Mouse (Mus musculus) limb, embryonic 14.5 days (tissue): ENCODE results near the gene Akr1c14. TPM values are rescaled to one million over a fixed set of nuclear protein-coding genes. Genes with fewer than 3 reads are reported as not detected.
"Not testable (repeated sequence)": the region's sequence is repeated elsewhere in the genome, so short reads cannot be mapped to it uniquely, and the experiment has no call there.

Experiments used
- ATAC-seq: fragments of 200-750 bp; cut with Nextera tagmentation; 2 replicates; pipeline ENCODE4 v1.8.0; 2017; ENCODE audit warnings: low read depth, moderate number of reproducible peaks, moderate TSS enrichment; ENCODE audit not compliant: low FRiP score
- DNase-seq: peaks from one replicate; pipeline ENCODE4 v3.0.0-alpha.2; 2015; ENCODE audit warnings: low spot score
- H3K27ac ChIP-seq: fragments of 300-500 bp; sonication (generic); replicated peaks from 2 replicates; pipeline ENCODE4 v1.5.1; 2014; ENCODE audit warnings: low read depth, mild to moderate bottlenecking, low read length, moderate library complexity, mixed read lengths
- H3K27me3 ChIP-seq: fragments of 300-500 bp; sonication (generic); 2 replicates; pipeline ENCODE4 v1.6.1; 2014; ENCODE audit warnings: low read length, mixed read lengths; ENCODE audit not compliant: control insufficient read depth, insufficient read depth
- H3K36me3 ChIP-seq: fragments of 300-500 bp; sonication (generic); 2 replicates; pipeline ENCODE4 v1.6.1; 2014; ENCODE audit warnings: mild to moderate bottlenecking, low read length, moderate library complexity, mixed read lengths; ENCODE audit not compliant: control insufficient read depth, insufficient read depth
- H3K4me1 ChIP-seq: fragments of 300-500 bp; sonication (generic); 2 replicates; pipeline ENCODE4 v1.6.1; 2014; ENCODE audit warnings: antibody characterized with exemption, low read length, mixed read lengths; ENCODE audit not compliant: control insufficient read depth, insufficient read depth
- H3K4me2 ChIP-seq: fragments of 300-500 bp; sonication (generic); replicated peaks from 2 replicates; pipeline ENCODE4 v1.6.1; 2014; ENCODE audit warnings: low read depth, mild to moderate bottlenecking, low read length, moderate library complexity; ENCODE audit not compliant: severe bottlenecking
- H3K4me3 ChIP-seq: fragments of 300-500 bp; sonication (generic); replicated peaks from 2 replicates; pipeline ENCODE4 v1.5.1; 2014; ENCODE audit warnings: low read length
- H3K9ac ChIP-seq: fragments of 300-500 bp; sonication (generic); 2 replicates; pipeline ENCODE4 v1.6.1; 2014; ENCODE audit warnings: mild to moderate bottlenecking, low read depth, low read length, moderate library complexity; ENCODE audit not compliant: severe bottlenecking
- H3K9me3 ChIP-seq: fragments of 300-500 bp; sonication (generic); 2 replicates; pipeline ENCODE4 v1.6.1; 2016; ENCODE audit warnings: low read length; ENCODE audit not compliant: control insufficient read depth
- POLR2A ChIP-seq: fragments of 200-500 bp; IDR thresholded peaks from 2 replicates; pipeline ENCODE4 v1.8.0; 2012; ENCODE audit warnings: inconsistent platforms, mild to moderate bottlenecking, moderate library complexity, borderline replicate concordance; ENCODE audit not compliant: insufficient read depth, insufficient read length; ENCODE audit errors: extremely low read depth
- WGBS: fragments of 180-500 bp; shearing (Covaris S2); extraction: QIAGEN DNeasy Blood & Tissue Kit; methylation state at CpG from one replicate; pipeline ENCODE4 v1.1.7; 2014; 5-methylcytosine and 5-hydroxymethylcytosine counted together
- polyA plus RNA-seq, 2 experiments: library from polyadenylated mRNA; depleted of rRNA in 1 of 2; stranded (reverse) in 1 of 2; unstranded in 1 of 2; fragments of >200 nt; fragmentation: Nextera tagmentation in 1 of 2; extraction: Ambion mirVana in 1 of 2; gene quantifications; 2 replicates each; pipeline versions ENCODE4 v1.2.1 to v1.2.3; 2012 to 2014

Akr1c14 gene
- polyA plus RNA-seq, 2 experiments = 1.2 TPM

- 80% methylated on average over 2 of the region's 2 CpGs for WGBS
- no peak overlapping the region for H3K4me2 ChIP-seq
- no peaks in the 10 kb centered on the region for H3K4me1 ChIP-seq
- no peaks in the 10 kb centered on the region for H3K36me3 ChIP-seq
- H3K9me3 ChIP-seq = no peaks in the 10 kb centered on the region
- no peak overlapping the region for H3K4me3 ChIP-seq
- no peaks in the 10 kb centered on the region for H3K27me3 ChIP-seq
- no peak for ATAC-seq
- H3K27ac ChIP-seq = no peak overlapping the region
- DNase-seq = no peak
- TF ChIP-seq POLR2A = no peak
- H3K9ac ChIP-seq = no peak overlapping the region
Measured at GRCm38 (mm10) chr13:4056211-4056610, 7.4 kb downstream of the Akr1c14 start.

GRCm38 (mm10) chr13:4058239-4058638 is 9.4 kb downstream of the Akr1c14 start:
- DNase-seq, H3K27ac ChIP-seq, H3K4me1 ChIP-seq, H3K27me3 ChIP-seq, H3K4me2 ChIP-seq, H3K4me3 ChIP-seq, H3K9ac ChIP-seq, H3K36me3 ChIP-seq, ATAC-seq, H3K9me3 ChIP-seq: not testable (repeated sequence)
- 68% methylated on average over 2 of the region's 2 CpGs for WGBS

GRCm38 (mm10) chr13:4059363-4059762 is 10.6 kb downstream of the Akr1c14 start:
- peak; percentile 48 for DNase-seq
- 52% methylated on average over 5 of the region's 5 CpGs for WGBS

GRCm38 (mm10) chr13:4060214-4060730 is 11.5 kb downstream of the Akr1c14 start:
- Histone ChIP-seq H3K27me3 (no peaks in the 10 kb centered on the region), H3K9ac (no peak overlapping the region), H3K4me1 (no peaks in the 10 kb centered on the region), H3K27ac (no peak overlapping the region), H3K4me2 (no peak overlapping the region), H3K36me3 (no peaks in the 10 kb centered on the region), H3K9me3 (no peaks in the 10 kb centered on the region), H3K4me3 (no peak overlapping the region)
- DNase-seq (no peak), ATAC-seq (no peak)
- 66% methylated on average over 3 of the region's 3 CpGs for WGBS
- TF ChIP-seq POLR2A = no peak

More at GRCm38 (mm10) chr13:4059363-4059762, 10.6 kb downstream of the Akr1c14 start:
- no peak for ATAC-seq
- Histone ChIP-seq H3K36me3 (no peaks in the 10 kb centered on the region), H3K9ac (no peak overlapping the region), H3K27me3 (no peaks in the 10 kb centered on the region), H3K4me1 (no peaks in the 10 kb centered on the region), H3K9me3 (no peaks in the 10 kb centered on the region), H3K4me3 (no peak overlapping the region), H3K4me2 (no peak overlapping the region), H3K27ac (no peak overlapping the region)
- no peak for TF ChIP-seq POLR2A

- WGBS = 62% methylated on average over 9 of the region's 9 CpGs
- no peak overlapping the region for H3K9ac ChIP-seq
- H3K4me3 ChIP-seq = no peak overlapping the region
- no peak for TF ChIP-seq POLR2A
- ATAC-seq = no peak; the same call in 1 of the 2 replicates
- H3K36me3 ChIP-seq = no peaks in the 10 kb centered on the region
- no peaks in the 10 kb centered on the region for H3K27me3 ChIP-seq
- H3K27ac ChIP-seq = no peak overlapping the region
- no peaks in the 10 kb centered on the region for H3K9me3 ChIP-seq
- peak; percentile 51 for DNase-seq
- no peak overlapping the region for H3K4me2 ChIP-seq
- no peaks in the 10 kb centered on the region for H3K4me1 ChIP-seq
Measured at GRCm38 (mm10) chr13:4076517-4077435, 28.0 kb downstream of the Akr1c14 start.
